Mouse (Mus musculus): Measurements from ENCODE around the gene Bex6. TPM values are rescaled to one million over a fixed set of nuclear protein-coding genes. Genes with fewer than 3 reads are reported as not detected.

Gene Bex6
- polyA plus RNA-seq, 1 experiment from 2014 or later, result 0.23 TPM

DNA sequence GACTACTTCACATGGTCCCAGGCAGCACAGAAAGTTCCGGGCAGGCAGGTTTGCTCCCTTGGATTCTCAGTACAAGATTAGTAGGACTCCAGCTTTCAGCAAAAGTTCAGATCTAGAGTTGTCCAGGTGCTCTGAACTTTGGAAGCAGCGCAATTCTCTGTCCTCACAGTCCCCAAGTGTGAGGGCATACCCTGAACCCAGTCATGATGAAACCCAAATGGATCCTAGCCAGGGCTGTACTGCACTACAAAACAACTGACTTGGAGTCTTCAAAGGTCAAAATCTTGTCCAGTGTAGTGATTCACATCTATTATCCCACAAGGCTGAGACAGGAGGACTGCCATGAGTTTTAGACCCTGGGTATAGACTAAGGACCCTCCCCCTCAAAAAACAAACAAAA is 22.3 kb upstream of the Bex6 start:
- H3K36me3 ChIP-seq, result no peaks in the 10 kb centered on the region
- ATAC-seq (ENCODE audit: insufficient number of reproducible peaks, low FRiP score, low TSS enrichment, low read depth), result no peak
- H3K9ac ChIP-seq, result no peak overlapping the region
- H3K27me3 ChIP-seq, result no peaks in the 10 kb centered on the region
- H3K4me3 ChIP-seq (replicated peaks), result no peak overlapping the region
- H3K4me1 ChIP-seq, result no peaks in the 10 kb centered on the region
- H3K9me3 ChIP-seq (replicated peaks), result no peaks in the 10 kb centered on the region
- WGBS, result 85% methylated on average over 2 of the region's 2 CpGs
- H3K4me2 ChIP-seq (replicated peaks), result no peak overlapping the region
- H3K27ac ChIP-seq (replicated peaks), result no peak overlapping the region

GRCm38 (mm10) chr16:32158966-32159365 is 20.7 kb upstream of the Bex6 start:
- no peak for ATAC-seq (ENCODE audit: insufficient number of reproducible peaks, low FRiP score, low TSS enrichment, low read depth)
- no peaks in the 10 kb centered on the region for H3K36me3 ChIP-seq
- no peak overlapping the region for H3K9ac ChIP-seq
- no peak overlapping the region for H3K27ac ChIP-seq (replicated peaks)
- H3K4me2 ChIP-seq (replicated peaks), result no peak overlapping the region
- no peaks in the 10 kb centered on the region for H3K27me3 ChIP-seq
- WGBS, result 88% methylated on average over 3 of the region's 3 CpGs
- no peak overlapping the region for H3K4me3 ChIP-seq (replicated peaks)
- no peaks in the 10 kb centered on the region for H3K9me3 ChIP-seq (replicated peaks)
- H3K4me1 ChIP-seq, result no peaks in the 10 kb centered on the region

DNA sequence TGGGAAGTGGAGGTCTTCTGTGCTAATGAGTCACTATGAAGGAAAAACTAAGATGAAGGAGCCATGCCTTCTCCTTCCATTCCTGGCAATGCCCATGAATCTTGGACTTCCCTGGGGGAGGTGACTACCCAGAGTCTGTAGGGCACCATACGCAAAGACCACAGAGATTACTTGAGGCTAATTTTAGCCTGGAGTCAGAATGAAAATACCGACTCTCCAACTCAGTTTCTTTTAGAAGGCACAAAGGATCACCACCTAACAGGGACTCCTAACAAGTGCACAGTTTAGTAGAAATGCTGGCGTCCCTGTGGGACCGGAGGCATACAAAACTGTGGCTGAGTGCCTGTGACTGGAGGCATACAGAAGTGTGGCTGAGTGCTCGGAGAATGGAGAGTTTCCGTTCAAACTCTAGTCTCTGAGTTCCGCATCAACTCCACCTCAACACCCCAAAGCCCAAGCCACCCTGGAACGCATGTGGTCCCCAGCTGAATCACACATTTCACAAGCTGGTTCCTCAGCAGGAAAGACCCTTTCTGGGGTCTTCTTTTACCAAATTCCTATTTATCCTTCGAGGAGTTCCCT is 18.8 kb upstream of the Bex6 start:
- Histone ChIP-seq H3K36me3 (no peaks in the 10 kb centered on the region), H3K9ac (no peak overlapping the region), H3K4me3 (replicated peaks) (no peak overlapping the region), H3K4me2 (replicated peaks) (no peak overlapping the region), H3K27ac (replicated peaks) (no peak overlapping the region), H3K27me3 (peaks cover 3% of the 10 kb centered on the region; the same call in 1 of the 2 replicates), H3K4me1 (peaks cover 8% of the 10 kb centered on the region), H3K9me3 (replicated peaks) (no peaks in the 10 kb centered on the region)
- WGBS, result 77% methylated on average over 9 of the region's 9 CpGs
- no peak for ATAC-seq (ENCODE audit: insufficient number of reproducible peaks, low FRiP score, low TSS enrichment, low read depth)

GRCm38 (mm10) chr16:32163392-32163791 is 16.2 kb upstream of the Bex6 start:
- ATAC-seq (ENCODE audit: insufficient number of reproducible peaks, low FRiP score, low TSS enrichment, low read depth), result no peak
- H3K27me3 ChIP-seq, result peaks cover 3% of the 10 kb centered on the region; the same call in 1 of the 2 replicates
- H3K4me2 ChIP-seq (replicated peaks), result no peak overlapping the region
- peaks cover 8% of the 10 kb centered on the region for H3K4me1 ChIP-seq
- no peaks in the 10 kb centered on the region for H3K36me3 ChIP-seq
- H3K9me3 ChIP-seq (replicated peaks), result no peaks in the 10 kb centered on the region
- no peak overlapping the region for H3K27ac ChIP-seq (replicated peaks)
- H3K4me3 ChIP-seq (replicated peaks), result no peak overlapping the region
- WGBS, result 60% methylated on average over 4 of the region's 4 CpGs
- no peak overlapping the region for H3K9ac ChIP-seq

GRCm38 (mm10) chr16:32163891-32164290 is 15.7 kb upstream of the Bex6 start:
- WGBS, result 72% methylated on average over 5 of the region's 5 CpGs
- no peak for ATAC-seq (ENCODE audit: insufficient number of reproducible peaks, low FRiP score, low TSS enrichment, low read depth)
- Histone ChIP-seq H3K36me3 (no peaks in the 10 kb centered on the region), H3K4me1 (peaks cover 8% of the 10 kb centered on the region), H3K4me2 (replicated peaks) (no peak overlapping the region), H3K9me3 (replicated peaks) (no peaks in the 10 kb centered on the region), H3K27ac (replicated peaks) (no peak overlapping the region), H3K27me3 (peaks cover 3% of the 10 kb centered on the region; the same call in 1 of the 2 replicates), H3K4me3 (replicated peaks) (peak overlapping the region; percentile 44; the same call in 1 of the 2 replicates), H3K9ac (no peak overlapping the region)

DNA sequence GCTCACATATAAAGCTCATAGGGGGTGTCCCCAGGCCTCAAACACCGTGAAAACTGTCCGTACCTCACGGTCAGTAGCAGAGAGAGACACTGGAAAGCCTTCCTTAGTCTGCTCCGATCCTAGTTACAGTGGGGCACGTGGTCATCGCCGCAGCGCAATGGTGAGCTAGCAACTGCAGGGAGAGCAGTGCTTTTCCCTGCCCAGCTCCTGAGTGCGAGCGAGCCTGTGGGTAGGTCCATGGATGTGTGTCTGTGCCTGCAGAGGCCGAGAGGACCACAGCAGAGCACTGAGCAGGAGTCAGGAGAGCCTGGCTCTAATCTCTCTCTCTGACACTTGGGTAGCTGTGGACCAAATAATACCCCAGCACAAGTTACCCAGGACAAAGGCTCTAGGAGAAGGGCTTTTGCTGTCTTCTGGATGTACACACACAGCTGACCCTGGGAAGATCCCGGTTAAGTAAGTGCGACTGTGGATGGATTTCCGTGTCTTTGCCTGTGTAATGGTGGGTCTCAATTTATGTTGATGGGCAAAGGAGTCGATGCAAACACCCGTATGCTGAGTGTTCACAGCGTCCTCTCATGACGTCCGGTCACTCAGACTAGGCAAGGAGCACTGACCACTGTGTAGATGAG is 15.1 kb upstream of the Bex6 start:
- Histone ChIP-seq H3K4me2 (replicated peaks) (no peak overlapping the region; the same call in 1 of the 2 replicates), H3K27me3 (peaks cover 3% of the 10 kb centered on the region; the same call in 1 of the 2 replicates), H3K36me3 (no peaks in the 10 kb centered on the region), H3K27ac (replicated peaks) (no peak overlapping the region), H3K9me3 (replicated peaks) (no peaks in the 10 kb centered on the region), H3K4me3 (replicated peaks) (peak overlapping the region; percentile 44), H3K4me1 (peaks cover 8% of the 10 kb centered on the region), H3K9ac (no peak overlapping the region)
- ATAC-seq (ENCODE audit: insufficient number of reproducible peaks, low FRiP score, low TSS enrichment, low read depth), result no peak
- WGBS, result 71% methylated on average over 19 of the region's 19 CpGs

- H3K36me3 ChIP-seq, result no peaks in the 10 kb centered on the region
- peaks cover 8% of the 10 kb centered on the region for H3K4me1 ChIP-seq
- H3K27ac ChIP-seq (replicated peaks), result no peak within 1 kb of the TSS
- peak within 1 kb of the TSS; percentile 13 for H3K9ac ChIP-seq
- H3K9me3 ChIP-seq (replicated peaks), result no peaks in the 10 kb centered on the region
- H3K4me2 ChIP-seq (replicated peaks), result peak within 1 kb of the TSS; percentile 73
- peak within 1 kb of the TSS; percentile 44 for H3K4me3 ChIP-seq (replicated peaks)
- WGBS, result 2% methylated on average over 25 of the region's 25 CpGs
- H3K27me3 ChIP-seq, result peaks cover 3% of the 10 kb centered on the region; the same call in 1 of the 2 replicates
- no peak for ATAC-seq (ENCODE audit: insufficient number of reproducible peaks, low FRiP score, low TSS enrichment, low read depth)
These were observed 14.3 kb upstream of the Bex6 start, which contains the start of gene Nrros for GRCm38 (mm10) chr16:32165281-32165821. TSS of gene Nrros (minus strand) at chr16:32165594.

- H3K4me1 ChIP-seq, result peaks cover 8% of the 10 kb centered on the region
- no peak overlapping the region for H3K27ac ChIP-seq (replicated peaks)
- H3K36me3 ChIP-seq, result no peaks in the 10 kb centered on the region
- H3K9ac ChIP-seq, result no peak overlapping the region
- no peak for ATAC-seq (ENCODE audit: insufficient number of reproducible peaks, low FRiP score, low TSS enrichment, low read depth)
- no peaks in the 10 kb centered on the region for H3K9me3 ChIP-seq (replicated peaks)
- peaks cover 3% of the 10 kb centered on the region; the same call in 1 of the 2 replicates for H3K27me3 ChIP-seq
- WGBS, result 92% methylated on average over 4 of the region's 4 CpGs
- H3K4me3 ChIP-seq (replicated peaks), result no peak overlapping the region
- no peak overlapping the region for H3K4me2 ChIP-seq (replicated peaks)
These were observed 11.6 kb upstream of the Bex6 start for GRCm38 (mm10) chr16:32167819-32168545.

DNA sequence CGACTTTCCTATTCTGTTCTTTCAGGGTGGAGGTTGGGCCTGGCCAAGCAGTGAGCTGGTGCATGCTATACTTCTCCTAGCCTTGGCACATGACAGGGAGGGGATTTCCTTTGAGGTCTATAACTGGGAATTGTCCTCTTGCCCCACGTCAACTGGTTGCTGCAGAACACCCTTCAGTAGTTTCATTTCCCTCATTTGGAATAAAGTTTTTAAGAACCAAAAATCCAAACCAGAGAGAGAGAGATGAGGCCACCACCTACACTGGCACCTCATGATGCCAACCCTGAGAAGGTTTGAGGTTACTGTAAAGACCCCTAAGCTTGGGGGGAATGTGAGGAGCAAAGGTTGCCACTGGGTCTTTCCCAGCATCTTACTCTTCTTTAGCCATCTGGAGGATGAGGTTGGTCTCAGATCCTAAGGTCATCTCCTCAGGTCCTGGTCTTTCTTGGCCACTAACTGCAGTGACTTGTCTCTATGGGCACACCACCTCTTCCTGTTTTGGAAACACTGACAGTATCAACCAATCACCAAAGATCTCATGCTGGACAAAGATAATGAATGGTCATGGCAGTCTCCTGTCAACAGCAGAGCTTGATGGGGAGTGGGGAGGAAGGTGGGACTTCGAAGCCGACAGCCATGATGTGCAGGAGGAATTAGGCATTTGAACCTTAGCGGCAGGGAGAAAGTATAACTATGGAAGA is 8.4 kb upstream of the Bex6 start:
- no peaks in the 10 kb centered on the region for H3K36me3 ChIP-seq
- no peaks in the 10 kb centered on the region for H3K4me1 ChIP-seq
- H3K27me3 ChIP-seq, result no peaks in the 10 kb centered on the region
- no peak overlapping the region for H3K27ac ChIP-seq (replicated peaks)
- H3K9ac ChIP-seq, result no peak overlapping the region
- H3K9me3 ChIP-seq (replicated peaks), result no peaks in the 10 kb centered on the region
- no peak overlapping the region for H3K4me2 ChIP-seq (replicated peaks)
- H3K4me3 ChIP-seq (replicated peaks), result no peak overlapping the region
- 92% methylated on average over 5 of the region's 5 CpGs for WGBS
- no peak for ATAC-seq (ENCODE audit: insufficient number of reproducible peaks, low FRiP score, low TSS enrichment, low read depth)

- H3K27ac ChIP-seq (replicated peaks), result no peak overlapping the region
- no peaks in the 10 kb centered on the region for H3K36me3 ChIP-seq
- H3K4me3 ChIP-seq (replicated peaks), result no peak overlapping the region
- 73% methylated on average over 11 of the region's 11 CpGs for WGBS
- no peaks in the 10 kb centered on the region for H3K27me3 ChIP-seq
- no peak for ATAC-seq (ENCODE audit: insufficient number of reproducible peaks, low FRiP score, low TSS enrichment, low read depth)
- H3K9me3 ChIP-seq (replicated peaks), result no peaks in the 10 kb centered on the region
- H3K9ac ChIP-seq, result no peak overlapping the region
- H3K4me2 ChIP-seq (replicated peaks), result no peak overlapping the region
- H3K4me1 ChIP-seq, result 0 out of 2 replicates have a peak, but pooled peaks cover 5% of the 10 kb centered on the region
These were observed 6.2 kb upstream of the Bex6 start for GRCm38 (mm10) chr16:32173401-32173800.

Data from embryonic facial prominence, embryonic 15.5 days (tissue).